Mouse (Mus musculus) liver, embryonic 14.5 days (tissue): Measurements from ENCODE around the gene Cldnd1.
A peak's percentile ranks its signal among the peaks of the same experiment; 100 is the strongest.

Experiments
- CTCF ChIP-seq: IDR thresholded peaks from 2 replicates; pipeline ENCODE4 v1.5.1; 2016; ENCODE audit warnings: antibody characterized with exemption, low read depth, control low read depth
- EP300 ChIP-seq: IDR thresholded peaks from 2 replicates; pipeline ENCODE4 v1.6.1; 2016; ENCODE audit warnings: antibody characterized with exemption, low read depth

GRCm38 (mm10) chr16:58684537-58684936, 43.2 kb upstream of the Cldnd1 start:
- TF ChIP-seq CTCF (peak; percentile 55), EP300 (no peak)
